Mouse (Mus musculus): ENCODE data around the gene Nfib. TPM values are rescaled to one million over a fixed set of nuclear protein-coding genes. Genes with fewer than 3 reads are reported as not detected.

Nfib gene
- polyA plus RNA-seq, 1 experiment: 44.5 TPM

- no peak overlapping the region for H3K27ac ChIP-seq (replicated peaks; ENCODE audit: low read depth, low read length)
- no peak overlapping the region for H3K4me3 ChIP-seq (ENCODE audit: insufficient read depth, low read depth, low read length)
- no peaks in the 10 kb centered on the region for H3K4me1 ChIP-seq (ENCODE audit: control insufficient read depth, insufficient read depth, insufficient read length, low read length)
These were observed 6.0 kb downstream of the Nfib start for GRCm38 (mm10) chr4:82699504-82699903.

DNA sequence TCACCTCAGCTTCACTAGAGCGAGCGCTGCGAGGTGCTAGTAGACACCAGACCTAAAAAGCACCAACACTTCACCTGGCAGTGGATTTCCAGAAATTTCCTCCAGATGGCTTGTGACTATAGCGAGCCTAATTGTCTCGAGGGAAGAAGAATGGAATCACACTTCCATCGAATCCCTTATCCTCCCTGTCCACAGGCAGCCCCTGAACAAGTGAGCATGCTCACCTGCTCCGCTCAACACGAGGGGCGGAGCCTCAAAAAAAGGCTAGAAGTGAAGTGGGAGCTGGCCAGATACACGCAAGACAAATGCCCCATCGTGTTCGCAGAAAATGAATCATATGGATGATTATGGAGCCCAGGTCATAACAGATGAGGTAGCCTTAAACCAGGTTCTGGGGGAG is 6.9 kb downstream of the Nfib start:
- Histone ChIP-seq H3K4me3 (ENCODE audit: insufficient read depth, low read depth, low read length) (no peak overlapping the region), H3K4me1 (ENCODE audit: control insufficient read depth, insufficient read depth, insufficient read length, low read length) (no peaks in the 10 kb centered on the region), H3K27ac (replicated peaks; ENCODE audit: low read depth, low read length) (no peak overlapping the region)

DNA sequence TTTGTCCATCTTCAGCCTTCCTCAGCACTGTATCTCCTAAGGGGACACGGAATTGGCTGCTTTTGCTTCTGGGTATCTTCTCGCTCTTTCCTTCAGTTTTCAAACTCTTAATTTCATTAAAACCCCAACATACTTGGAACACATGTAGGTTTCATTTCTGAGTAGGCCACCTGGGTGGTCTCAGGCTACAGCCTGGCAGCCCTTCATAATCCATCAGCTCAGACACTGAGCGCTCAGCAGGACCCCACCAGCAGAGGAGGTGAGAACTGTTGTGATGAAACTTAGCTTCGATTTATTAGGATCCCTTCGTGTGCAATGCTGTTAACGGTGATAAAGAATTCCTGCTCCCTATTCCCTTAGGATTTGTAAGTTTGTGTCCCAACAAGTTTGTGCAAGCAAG is 8.4 kb downstream of the Nfib start:
- Histone ChIP-seq H3K27ac (replicated peaks; ENCODE audit: low read depth, low read length) (no peak overlapping the region), H3K4me3 (ENCODE audit: insufficient read depth, low read depth, low read length) (no peak overlapping the region), H3K4me1 (ENCODE audit: control insufficient read depth, insufficient read depth, insufficient read length, low read length) (no peaks in the 10 kb centered on the region)

DNA sequence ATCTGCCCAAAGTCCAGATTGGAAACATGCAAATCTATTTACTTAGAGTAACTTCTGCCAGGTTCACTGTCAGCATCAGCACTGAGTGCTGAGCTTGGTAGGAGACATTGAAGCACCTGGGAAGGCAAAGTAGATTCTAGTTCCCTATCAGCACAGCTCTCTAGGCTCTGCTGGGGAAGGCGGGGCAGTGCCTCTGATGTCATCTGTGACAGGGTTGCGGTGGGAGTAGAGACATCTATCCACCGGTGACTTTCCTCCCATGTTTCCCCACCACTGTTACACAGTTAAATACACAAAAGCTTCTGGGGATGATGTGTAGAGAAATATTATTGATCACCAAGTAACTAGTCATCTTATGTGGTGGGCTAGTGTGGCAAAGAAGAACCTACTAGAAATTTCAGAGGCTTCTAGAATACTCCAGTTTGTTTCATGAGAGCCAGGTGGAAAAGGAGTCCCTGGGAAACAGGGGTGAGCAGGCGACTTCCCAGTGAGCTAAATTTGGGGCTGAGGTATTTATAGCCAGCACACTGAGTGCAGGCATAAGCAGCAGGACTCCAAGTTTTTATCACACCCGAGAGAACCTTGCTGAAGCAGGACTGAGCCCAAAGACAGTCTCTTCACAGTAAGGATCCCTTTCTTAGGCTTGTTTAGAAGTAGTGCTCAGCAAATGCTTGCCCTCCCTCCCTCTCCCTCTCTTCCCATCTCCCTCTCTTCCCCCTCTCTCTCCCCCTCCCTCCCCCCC is 9.6 kb downstream of the Nfib start:
- no peak overlapping the region for H3K27ac ChIP-seq (replicated peaks; ENCODE audit: low read depth, low read length)
- no peaks in the 10 kb centered on the region for H3K4me1 ChIP-seq (ENCODE audit: control insufficient read depth, insufficient read depth, insufficient read length, low read length)
- H3K4me3 ChIP-seq (ENCODE audit: insufficient read depth, low read depth, low read length): no peak overlapping the region

DNA sequence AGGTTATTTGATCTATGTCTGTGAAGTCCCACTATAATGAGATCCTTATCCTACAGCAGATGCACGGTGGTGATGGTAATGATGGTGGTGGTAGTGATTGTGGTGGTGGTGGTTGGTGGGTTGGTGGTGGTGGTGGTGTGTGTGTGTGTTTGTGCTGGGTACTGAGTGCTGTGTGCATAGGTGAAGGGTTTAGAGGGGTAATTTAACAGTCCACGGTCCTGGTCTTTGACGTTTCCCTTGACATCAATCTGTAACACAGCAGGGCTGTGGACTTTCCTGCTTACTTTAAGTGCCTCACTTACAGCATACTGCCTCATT is 13.6 kb downstream of the Nfib start:
- H3K4me1 ChIP-seq (ENCODE audit: control insufficient read depth, insufficient read depth, insufficient read length, low read length): no peaks in the 10 kb centered on the region
- H3K4me3 ChIP-seq (ENCODE audit: insufficient read depth, low read depth, low read length): no peak overlapping the region
- H3K27ac ChIP-seq (replicated peaks; ENCODE audit: low read depth, low read length): no peak overlapping the region

DNA sequence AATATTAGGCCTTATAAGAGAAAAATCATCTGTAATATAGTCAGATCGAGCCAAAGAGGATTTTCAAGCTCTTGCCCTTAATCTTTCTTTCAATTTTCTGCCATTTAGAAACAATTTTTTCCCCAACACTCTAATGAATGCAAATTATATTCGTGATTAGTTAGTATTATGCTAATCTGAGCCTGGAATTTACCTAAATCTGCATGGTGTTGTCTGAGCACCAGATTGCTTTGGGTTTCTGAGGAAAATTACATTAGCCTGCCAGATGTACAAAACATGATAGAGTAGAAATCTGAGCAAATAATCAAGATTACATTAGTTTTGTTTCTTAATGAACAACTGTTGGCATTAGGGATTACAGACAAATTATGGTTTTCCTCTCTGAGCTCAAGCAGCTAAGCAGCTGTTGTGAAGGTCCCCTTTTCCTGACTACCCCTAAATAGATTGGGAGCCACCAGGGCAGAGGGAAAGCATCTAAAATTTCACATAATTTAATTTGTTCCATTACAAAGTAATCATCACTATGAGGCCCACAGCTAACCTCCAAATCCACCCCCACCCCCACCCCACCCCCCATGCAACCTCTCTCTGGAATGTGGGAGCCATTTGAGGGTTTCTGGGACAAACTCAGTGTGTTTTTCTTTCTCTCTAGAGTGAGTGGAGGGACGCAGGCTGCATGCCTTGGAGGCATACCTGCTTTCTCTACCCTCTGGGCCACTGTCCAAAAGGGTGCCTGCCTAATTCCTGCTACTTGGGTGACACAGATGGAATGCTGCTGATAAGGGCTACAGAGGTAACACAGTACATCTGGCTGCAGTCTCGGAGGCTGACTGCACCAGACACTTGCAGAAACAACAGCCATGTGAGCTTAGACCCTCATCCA is 14.2 kb downstream of the Nfib start:
- Histone ChIP-seq H3K4me3 (ENCODE audit: insufficient read depth, low read depth, low read length) (no peak overlapping the region), H3K4me1 (ENCODE audit: control insufficient read depth, insufficient read depth, insufficient read length, low read length) (no peaks in the 10 kb centered on the region), H3K27ac (replicated peaks; ENCODE audit: low read depth, low read length) (no peak overlapping the region)

DNA sequence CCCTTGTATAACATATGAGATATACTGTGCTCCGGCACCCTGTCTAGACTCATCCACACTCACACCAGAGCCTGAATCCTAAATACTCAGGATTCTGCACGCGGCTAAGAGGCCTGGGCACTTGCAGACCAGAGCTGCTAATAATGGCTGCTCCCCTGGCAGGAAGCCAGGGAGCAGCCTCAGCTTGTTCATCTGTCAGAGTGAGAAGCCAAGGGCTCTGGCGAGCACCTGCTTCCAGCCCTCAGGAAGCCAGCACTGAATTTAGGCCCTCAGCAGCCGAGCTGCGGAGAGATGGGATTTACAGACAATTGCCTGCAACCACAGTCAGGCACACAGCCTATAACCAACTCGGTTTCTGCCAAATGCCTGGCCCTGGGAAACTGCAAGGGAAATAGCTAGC is 15.3 kb downstream of the Nfib start:
- no peak overlapping the region for H3K27ac ChIP-seq (replicated peaks; ENCODE audit: low read depth, low read length)
- H3K4me1 ChIP-seq (ENCODE audit: control insufficient read depth, insufficient read depth, insufficient read length, low read length): no peaks in the 10 kb centered on the region

DNA sequence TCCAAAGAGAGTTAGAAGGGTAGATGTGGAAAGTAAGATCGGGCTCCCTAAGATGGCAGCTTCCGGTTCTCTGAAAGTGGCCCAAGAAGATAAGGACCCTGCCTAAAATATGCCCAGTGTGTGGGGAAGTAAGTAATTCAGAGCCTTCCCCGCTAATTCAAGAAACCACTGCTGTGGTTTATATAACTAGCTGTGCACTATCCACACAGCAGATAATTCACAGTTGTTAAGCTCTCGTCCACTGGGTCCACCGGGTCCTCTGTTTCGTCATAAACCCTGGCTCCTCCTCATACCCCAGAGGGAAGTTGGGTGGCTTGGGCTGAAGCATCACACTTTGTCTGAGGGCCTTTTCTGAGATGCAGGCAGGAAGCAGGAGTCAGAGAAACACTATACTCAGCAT is 19.5 kb downstream of the Nfib start:
- no peak overlapping the region for H3K27ac ChIP-seq (replicated peaks; ENCODE audit: low read depth, low read length)
- no peak overlapping the region for H3K4me3 ChIP-seq (ENCODE audit: insufficient read depth, low read depth, low read length)

More for the DNA sequence above, 15.3 kb downstream of the Nfib start:
- H3K4me3 ChIP-seq (ENCODE audit: insufficient read depth, low read depth, low read length): no peak overlapping the region

DNA sequence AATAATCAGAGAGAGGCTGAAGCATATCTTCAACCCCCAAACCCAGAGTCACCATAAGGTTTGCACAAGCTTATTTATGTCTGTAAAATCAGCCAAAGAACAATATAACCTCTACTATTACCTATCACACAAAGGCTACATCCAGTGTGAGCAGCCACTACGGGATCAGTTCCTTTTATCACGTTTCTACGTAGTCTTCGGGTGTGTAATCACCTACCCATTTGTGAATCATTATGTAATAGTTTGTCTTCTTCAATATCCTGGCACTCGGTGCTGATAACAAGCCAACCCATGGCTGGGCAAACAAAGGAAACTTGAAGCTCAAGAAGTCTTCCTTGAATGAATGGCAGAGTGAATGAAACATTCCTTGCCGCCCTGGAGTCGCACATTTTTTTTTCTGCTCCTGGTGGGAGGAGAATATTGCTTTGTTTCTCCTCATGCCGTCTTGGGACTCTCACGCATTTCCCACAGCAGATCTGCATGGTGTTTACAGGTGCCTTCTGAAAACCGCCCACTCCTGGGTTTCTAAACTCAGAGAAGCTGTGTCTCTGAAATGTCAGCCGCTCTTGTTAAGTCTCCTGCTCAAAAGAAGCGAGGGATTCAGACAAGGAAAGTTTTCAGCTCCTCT is 21.3 kb downstream of the Nfib start:
- no peak overlapping the region for H3K27ac ChIP-seq (replicated peaks; ENCODE audit: low read depth, low read length)
- no peak overlapping the region for H3K4me3 ChIP-seq (ENCODE audit: insufficient read depth, low read depth, low read length)
- no peaks in the 10 kb centered on the region for H3K4me1 ChIP-seq (ENCODE audit: control insufficient read depth, insufficient read depth, insufficient read length, low read length)

More for the DNA sequence above, 19.5 kb downstream of the Nfib start:
- no peaks in the 10 kb centered on the region for H3K4me1 ChIP-seq (ENCODE audit: control insufficient read depth, insufficient read depth, insufficient read length, low read length)

DNA sequence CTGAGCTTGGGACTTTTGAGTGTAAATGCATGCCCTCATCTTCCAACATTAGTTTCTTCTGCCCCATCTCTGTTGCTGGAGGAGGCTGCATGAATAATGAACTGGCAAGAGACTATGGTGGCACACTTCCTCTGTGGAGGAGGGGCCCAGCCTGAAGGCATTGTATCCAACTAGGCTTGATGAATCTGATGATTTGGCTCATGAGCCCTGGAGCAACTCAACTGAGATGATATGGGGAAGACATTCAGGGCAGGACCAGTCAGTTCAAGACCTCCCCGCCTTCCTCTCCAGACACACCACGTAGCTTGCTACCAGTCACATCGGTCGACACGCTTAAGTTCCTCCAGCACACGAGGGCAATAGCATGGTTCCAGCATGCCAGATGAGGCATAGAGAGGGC is 22.0 kb downstream of the Nfib start:
- Histone ChIP-seq H3K27ac (replicated peaks; ENCODE audit: low read depth, low read length) (no peak overlapping the region), H3K4me1 (ENCODE audit: control insufficient read depth, insufficient read depth, insufficient read length, low read length) (no peaks in the 10 kb centered on the region), H3K4me3 (ENCODE audit: insufficient read depth, low read depth, low read length) (no peak overlapping the region)

DNA sequence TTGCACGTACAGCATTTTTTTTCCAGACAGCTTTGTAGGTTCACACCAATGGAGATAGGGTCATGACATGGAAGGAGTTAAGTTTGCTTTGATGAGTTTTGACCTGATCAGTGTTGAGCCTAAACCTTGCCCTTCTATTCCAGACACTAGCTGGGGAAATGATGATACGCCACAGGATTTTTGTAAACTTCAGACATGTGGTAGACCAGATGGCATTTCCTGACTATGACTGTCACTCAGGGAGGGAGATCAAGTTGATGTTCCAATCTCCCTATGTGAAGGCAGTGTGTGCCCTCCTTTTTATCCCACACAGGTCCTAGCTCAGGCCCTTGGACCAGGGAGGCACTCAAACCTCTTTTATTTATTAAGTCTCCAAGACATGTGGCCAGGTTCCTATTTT is 29.4 kb downstream of the Nfib start:
- H3K4me1 ChIP-seq (ENCODE audit: control insufficient read depth, insufficient read depth, insufficient read length, low read length): no peaks in the 10 kb centered on the region
- no peak overlapping the region for H3K4me3 ChIP-seq (ENCODE audit: insufficient read depth, low read depth, low read length)
- H3K27ac ChIP-seq (replicated peaks; ENCODE audit: low read depth, low read length): no peak overlapping the region

GRCm38 (mm10) chr4:82667271-82667872 is 38.2 kb downstream of the Nfib start:
- H3K4me1 ChIP-seq (ENCODE audit: control insufficient read depth, insufficient read depth, insufficient read length, low read length): no peaks in the 10 kb centered on the region
- H3K27ac ChIP-seq (replicated peaks; ENCODE audit: low read depth, low read length): no peak overlapping the region
- no peak overlapping the region for H3K4me3 ChIP-seq (ENCODE audit: insufficient read depth, low read depth, low read length)

DNA sequence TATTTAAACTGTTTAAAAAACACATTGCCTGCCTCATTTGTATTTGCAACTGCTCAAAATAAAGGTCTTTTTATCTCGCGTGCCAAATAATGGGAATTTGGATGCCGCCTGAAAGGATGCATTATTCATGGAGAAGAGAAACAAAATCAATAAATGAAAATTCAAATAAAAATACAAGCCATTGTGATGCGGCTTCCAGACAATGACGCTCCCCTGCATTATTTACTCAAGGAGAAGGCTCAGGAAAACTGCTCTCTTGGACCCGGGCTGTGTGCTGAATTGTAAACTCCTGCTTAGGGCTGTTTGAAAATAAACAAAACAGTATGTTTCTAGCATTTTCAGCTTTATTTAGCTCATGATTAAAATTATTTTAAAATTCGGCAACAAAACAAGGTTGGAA is 41.1 kb downstream of the Nfib start:
- Histone ChIP-seq H3K27ac (replicated peaks; ENCODE audit: low read depth, low read length) (no peak overlapping the region), H3K4me1 (ENCODE audit: control insufficient read depth, insufficient read depth, insufficient read length, low read length) (no peaks in the 10 kb centered on the region), H3K4me3 (ENCODE audit: insufficient read depth, low read depth, low read length) (no peak overlapping the region)

DNA sequence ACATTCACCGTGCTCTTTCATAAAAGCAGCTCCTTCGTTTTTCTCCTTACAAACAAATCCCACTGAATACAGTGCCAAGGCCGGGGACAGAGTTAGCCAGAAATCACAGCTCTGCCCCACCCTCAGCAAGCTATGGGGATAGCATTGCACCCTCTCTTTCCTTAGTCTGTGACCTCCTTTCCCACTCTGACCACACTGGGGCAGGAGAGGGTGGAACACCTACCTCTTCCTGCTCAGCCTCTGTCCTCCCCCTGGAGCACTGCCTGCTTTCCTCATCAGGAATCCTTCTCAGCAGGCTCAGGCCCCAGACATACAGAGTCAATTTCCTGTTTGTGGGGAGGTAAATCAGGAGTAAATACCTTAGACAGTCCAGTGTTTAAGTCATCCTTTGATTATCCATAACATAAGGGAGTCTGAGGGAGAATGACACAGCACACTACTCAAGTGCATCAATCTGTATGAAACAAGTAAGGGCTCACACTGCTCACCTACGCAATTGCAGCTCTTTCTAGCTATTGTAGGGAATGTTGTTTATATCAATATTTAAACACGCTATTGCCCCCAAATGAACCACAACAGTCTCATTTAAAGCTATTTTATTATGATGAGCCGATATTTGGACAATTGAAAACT is 41.7 kb downstream of the Nfib start:
- no peaks in the 10 kb centered on the region for H3K4me1 ChIP-seq (ENCODE audit: control insufficient read depth, insufficient read depth, insufficient read length, low read length)
- no peak overlapping the region for H3K27ac ChIP-seq (replicated peaks; ENCODE audit: low read depth, low read length)
- no peak overlapping the region for H3K4me3 ChIP-seq (ENCODE audit: insufficient read depth, low read depth, low read length)

- no peak overlapping the region for H3K4me3 ChIP-seq (ENCODE audit: insufficient read depth, low read depth, low read length)
- H3K27ac ChIP-seq (replicated peaks; ENCODE audit: low read depth, low read length): no peak overlapping the region
- H3K4me1 ChIP-seq (ENCODE audit: control insufficient read depth, insufficient read depth, insufficient read length, low read length): no peaks in the 10 kb centered on the region
These were observed 42.9 kb downstream of the Nfib start for GRCm38 (mm10) chr4:82662626-82663025.
